In genomic region chr2:43573526-43573925, GRCm38 (mm10) we compare ENCODE assay signal across 28 mouse cellular contexts. TPM values are rescaled to one million over a fixed set of nuclear protein-coding genes. Genes with fewer than 3 reads are reported as not detected.
"Had no signal": no experiment of that assay in that cellular context is flagged by ENCODE, and none has a peak within 500 bp of the region (broad histone marks: within the 10 kb centered on the region; RNA-seq: fewer than 3 reads in every experiment).

No protein-coding gene starts in this region.

- H3K9ac ChIP-seq: embryonic facial prominence, embryonic 12.5 days; embryonic facial prominence, embryonic 13.5 days; embryonic facial prominence, embryonic 15.5 days; forebrain, embryonic 12.5 days; forebrain, embryonic 15.5 days; forebrain, postnatal 0 days had no signal

- H3K4me2 ChIP-seq: embryonic facial prominence, embryonic 12.5 days; embryonic facial prominence, embryonic 13.5 days; embryonic facial prominence, embryonic 15.5 days; forebrain, embryonic 12.5 days; forebrain, embryonic 15.5 days had no signal

- ATAC-seq: forebrain, embryonic 14.5 days; forebrain, embryonic 15.5 days; forebrain, embryonic 16.5 days; forebrain, postnatal 0 days had no signal

- H3K27me3 ChIP-seq: embryonic facial prominence, embryonic 12.5 days; embryonic facial prominence, embryonic 13.5 days; embryonic facial prominence, embryonic 15.5 days; forebrain, embryonic 12.5 days; forebrain, embryonic 15.5 days had no signal

- H3K4me3 ChIP-seq: embryonic facial prominence, embryonic 10.5 days; embryonic facial prominence, embryonic 12.5 days; embryonic facial prominence, embryonic 13.5 days; embryonic facial prominence, embryonic 15.5 days; erythroblast, embryonic 14.5 days; forebrain, embryonic 10.5 days; forebrain, embryonic 12.5 days; forebrain, embryonic 15.5 days; gastrocnemius, adult 2 months; heart, adult 2 months had no signal

- DNase-seq: cerebellum, adult 2 months; cerebellum, adult 8-10 months; cerebellum, adult 9-10 months; cerebellum, adult 9-11 months; cerebellum, postnatal 10 days; cerebellum, postnatal 14 days; cerebellum, postnatal 25 days; cerebellum, postnatal 36 days; embryo, embryonic 11 days; forebrain, postnatal 0 days; gastrocnemius, adult 2 months; gastrocnemius, postnatal 10 days; gastrocnemius, postnatal 14 days; gastrocnemius, postnatal 25 days; gastrocnemius, postnatal 36 days; heart, adult 11 months; heart, adult 18-20 months; heart, adult 2 months had no signal

- H3K9me3 ChIP-seq: embryonic facial prominence, embryonic 10.5 days; embryonic facial prominence, embryonic 12.5 days; embryonic facial prominence, embryonic 13.5 days; embryonic facial prominence, embryonic 15.5 days; forebrain, embryonic 10.5 days; forebrain, embryonic 12.5 days; forebrain, embryonic 15.5 days had no signal

- H3K27ac ChIP-seq: embryonic facial prominence, embryonic 10.5 days; embryonic facial prominence, embryonic 12.5 days; embryonic facial prominence, embryonic 13.5 days; embryonic facial prominence, embryonic 15.5 days; forebrain, embryonic 10.5 days; forebrain, embryonic 12.5 days; forebrain, embryonic 15.5 days; gastrocnemius, adult 2 months; heart, adult 2 months had no signal

- H3K36me3 ChIP-seq: embryonic facial prominence, embryonic 10.5 days; embryonic facial prominence, embryonic 12.5 days; embryonic facial prominence, embryonic 13.5 days; embryonic facial prominence, embryonic 15.5 days; forebrain, embryonic 10.5 days; forebrain, embryonic 12.5 days; forebrain, embryonic 15.5 days had no signal

- H3K4me1 ChIP-seq: embryonic facial prominence, embryonic 10.5 days; embryonic facial prominence, embryonic 12.5 days; embryonic facial prominence, embryonic 13.5 days; embryonic facial prominence, embryonic 15.5 days; forebrain, embryonic 10.5 days; forebrain, embryonic 12.5 days; forebrain, embryonic 15.5 days had no signal

RNA-seq across cellular contexts. Expression of gene Kynu, which starts 18.4 kb away (rescaled TPM):
- polyA plus RNA-seq: erythroblast, embryonic 14.5 days; forebrain, postnatal 0 days had no signal
